Mouse (Mus musculus) intestine, postnatal 0 days (tissue): ENCODE measurements at regions not wholly inside any gene's neighbourhood (a gene's known extent, or its start where the extent isn't known, plus 50 kb on each side); places are given as distances from the start of the nearest gene placed in this dataset.

Source experiments
- ATAC-seq: fragments of 200-750 bp; cut with Nextera tagmentation; 2 replicates; pipeline ENCODE4 v1.8.0; 2017; ENCODE audit warnings: mild to moderate bottlenecking, moderate TSS enrichment, moderate library complexity
- H3K27ac ChIP-seq: fragments of 300-500 bp; sonication (generic); 2 replicates; pipeline ENCODE4 v1.5.1; 2014; ENCODE audit warnings: mild to moderate bottlenecking, low read depth, low read length, moderate library complexity
- H3K27me3 ChIP-seq: fragments of 300-500 bp; sonication (generic); replicated peaks from 2 replicates; pipeline ENCODE4 v1.6.1; 2014; ENCODE audit warnings: low read length, mixed read lengths; ENCODE audit not compliant: control insufficient read depth, insufficient read depth
- H3K36me3 ChIP-seq: fragments of 300-500 bp; sonication (generic); 2 replicates; pipeline ENCODE4 v1.6.1; 2014; ENCODE audit warnings: mild to moderate bottlenecking, moderate library complexity; ENCODE audit not compliant: control insufficient read depth, insufficient read depth
- H3K4me1 ChIP-seq: fragments of 300-500 bp; sonication (generic); replicated peaks from 2 replicates; pipeline ENCODE4 v1.6.1; 2014; ENCODE audit warnings: antibody characterized with exemption, low read length, mixed read lengths; ENCODE audit not compliant: control insufficient read depth, insufficient read depth
- H3K4me2 ChIP-seq: fragments of 300-500 bp; sonication (generic); replicated peaks from 2 replicates; pipeline ENCODE4 v1.6.1; 2014; ENCODE audit warnings: low read depth, mild to moderate bottlenecking, moderate library complexity
- H3K4me3 ChIP-seq: fragments of 300-500 bp; sonication (generic); 2 replicates; pipeline ENCODE4 v1.5.1; 2014; ENCODE audit warnings: low read depth, low read length
- H3K9ac ChIP-seq: fragments of 300-500 bp; sonication (generic); 2 replicates; pipeline ENCODE4 v1.6.1; 2014; ENCODE audit warnings: mild to moderate bottlenecking, low read depth, low read length
- H3K9me3 ChIP-seq: fragments of 300-500 bp; sonication (generic); 2 replicates; pipeline ENCODE4 v1.6.1; 2016; ENCODE audit warnings: mixed run types; ENCODE audit not compliant: control insufficient read depth
- CTCF ChIP-seq: sonication (generic); IDR thresholded peaks from 2 replicates; pipeline ENCODE4 v1.5.1; 2016; ENCODE audit warnings: low read depth, mild to moderate bottlenecking, control low read depth, antibody characterized with exemption, moderate library complexity
- WGBS: fragments of 180-500 bp; shearing (Covaris S2); extraction: QIAGEN DNeasy Blood & Tissue Kit; methylation state at CpG from one replicate; pipeline ENCODE4 v1.1.7; 2014; 5-methylcytosine and 5-hydroxymethylcytosine counted together

DNA sequence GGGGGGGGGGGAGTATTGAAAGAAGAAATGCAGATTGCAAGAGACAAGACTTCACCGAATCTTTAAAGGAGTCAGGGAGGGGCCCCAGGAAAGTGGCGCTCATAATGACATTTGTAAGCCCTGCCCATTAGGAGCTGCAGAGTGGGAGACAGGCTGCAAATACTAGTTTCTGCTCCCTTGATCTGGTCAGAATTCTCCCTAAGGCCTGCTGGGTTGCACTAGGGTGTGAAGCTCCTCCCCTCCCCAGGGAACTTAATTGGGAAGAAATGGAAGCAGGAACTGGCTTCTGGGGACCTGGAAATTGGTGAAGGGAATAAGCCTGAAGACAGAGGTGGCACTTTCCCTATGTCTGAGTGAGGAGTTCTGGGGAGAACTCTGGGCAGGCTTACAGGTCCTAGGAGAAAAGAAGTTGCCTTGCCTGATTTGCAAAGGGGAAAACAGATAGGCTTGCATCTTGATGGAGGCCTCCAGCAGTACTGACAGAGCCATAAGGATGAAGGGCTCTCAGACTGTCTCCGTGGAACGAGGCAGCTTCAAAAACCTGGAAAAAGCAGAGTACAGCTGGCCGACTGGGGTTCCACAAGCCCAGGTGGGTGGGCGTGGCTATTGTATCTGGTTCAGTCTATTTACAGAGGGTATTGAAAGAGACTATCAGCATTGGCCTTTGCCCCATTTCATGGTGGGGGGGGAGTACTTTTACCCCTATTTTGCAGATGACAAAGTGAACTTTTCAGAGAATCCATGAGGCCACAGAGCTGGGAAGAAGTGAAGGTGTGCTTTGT lies 125.7 kb downstream of the Plpp3 start:
- no peak for TF ChIP-seq CTCF
- Histone ChIP-seq H3K4me3 (no peak overlapping the region), H3K9me3 (no peaks in the 10 kb centered on the region), H3K36me3 (no peaks in the 10 kb centered on the region), H3K4me1 (no peaks in the 10 kb centered on the region), H3K9ac (no peak overlapping the region), H3K27me3 (no peaks in the 10 kb centered on the region), H3K4me2 (no peak overlapping the region), H3K27ac (no peak overlapping the region)
- WGBS = 17% methylated on average over 6 of the region's 6 CpGs
- peak; percentile 61 for ATAC-seq

- Histone ChIP-seq H3K27me3 (no peaks in the 10 kb centered on the region), H3K9me3 (no peaks in the 10 kb centered on the region), H3K27ac (no peak overlapping the region), H3K9ac (no peak overlapping the region), H3K4me3 (no peak overlapping the region), H3K4me1 (no peaks in the 10 kb centered on the region), H3K4me2 (no peak overlapping the region), H3K36me3 (no peaks in the 10 kb centered on the region)
- no peak for ATAC-seq
- TF ChIP-seq CTCF = no peak
- WGBS = 91% methylated on average over 5 of the region's 5 CpGs
Measured at GRCm38 (mm10) chr4:105285431-105286013, 128.4 kb downstream of the Plpp3 start.

DNA sequence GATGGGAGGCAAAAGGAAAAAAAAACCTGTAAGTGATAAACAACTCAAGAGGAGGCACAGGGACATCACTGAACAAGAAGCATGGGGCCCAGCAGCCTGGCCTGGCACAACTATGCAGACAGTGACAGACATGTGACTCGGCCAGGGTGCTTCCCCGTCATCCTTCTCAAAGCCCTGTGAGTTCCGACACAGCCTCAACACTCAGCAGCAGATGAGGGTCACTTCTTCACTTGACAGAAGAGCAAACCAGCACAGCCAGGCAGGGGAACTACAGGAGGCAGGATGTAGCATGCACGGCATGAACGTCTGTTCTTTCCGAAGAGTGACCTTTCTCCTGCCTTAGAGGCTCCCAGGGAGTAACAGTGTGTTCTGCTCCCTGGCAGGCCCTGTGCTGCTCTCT lies 129.2 kb downstream of the Plpp3 start:
- Histone ChIP-seq H3K9ac (no peak overlapping the region), H3K9me3 (no peaks in the 10 kb centered on the region), H3K4me3 (no peak overlapping the region), H3K27me3 (no peaks in the 10 kb centered on the region), H3K36me3 (no peaks in the 10 kb centered on the region), H3K4me2 (no peak overlapping the region), H3K27ac (no peak overlapping the region), H3K4me1 (no peaks in the 10 kb centered on the region)
- ATAC-seq = no peak
- WGBS = 59% methylated on average over 6 of the region's 6 CpGs
- no peak for TF ChIP-seq CTCF

GRCm38 (mm10) chr4:105286809-105287208 lies 129.7 kb downstream of the Plpp3 start:
- no peak overlapping the region for H3K4me3 ChIP-seq
- WGBS = 61% methylated on average over 10 of the region's 10 CpGs
- no peak overlapping the region for H3K9ac ChIP-seq
- H3K4me1 ChIP-seq = no peaks in the 10 kb centered on the region
- no peak overlapping the region for H3K27ac ChIP-seq
- H3K9me3 ChIP-seq = no peaks in the 10 kb centered on the region
- H3K27me3 ChIP-seq = no peaks in the 10 kb centered on the region
- ATAC-seq = no peak
- no peaks in the 10 kb centered on the region for H3K36me3 ChIP-seq
- H3K4me2 ChIP-seq = no peak overlapping the region
- no peak for TF ChIP-seq CTCF

DNA sequence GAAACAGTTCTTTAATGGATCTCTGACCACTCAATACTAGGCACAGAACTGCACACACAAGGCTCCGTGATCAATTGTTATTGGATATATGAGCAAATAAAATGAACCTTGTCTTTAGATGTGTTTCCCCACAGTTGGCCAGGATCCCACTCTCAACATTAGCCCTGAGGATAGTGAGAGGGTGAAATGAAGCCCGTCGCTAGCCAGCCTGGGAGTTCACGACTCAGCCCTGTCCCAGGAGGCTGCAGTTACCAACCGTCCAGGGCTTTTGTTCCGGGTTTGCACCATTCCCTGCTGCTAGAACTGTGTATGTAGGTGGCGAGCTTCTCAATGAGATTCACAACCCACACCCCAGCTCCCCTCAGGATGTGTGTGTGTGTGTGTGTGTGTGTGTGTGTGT lies 130.3 kb downstream of the Plpp3 start:
- H3K9me3 ChIP-seq = no peaks in the 10 kb centered on the region
- H3K27me3 ChIP-seq = no peaks in the 10 kb centered on the region
- ATAC-seq = no peak
- no peak overlapping the region for H3K9ac ChIP-seq
- no peaks in the 10 kb centered on the region for H3K36me3 ChIP-seq
- no peak overlapping the region for H3K27ac ChIP-seq
- no peak overlapping the region for H3K4me2 ChIP-seq
- TF ChIP-seq CTCF = no peak
- no peaks in the 10 kb centered on the region for H3K4me1 ChIP-seq
- H3K4me3 ChIP-seq = no peak overlapping the region
- WGBS = 81% methylated on average over 7 of the region's 7 CpGs

- Histone ChIP-seq H3K36me3 (no peaks in the 10 kb centered on the region), H3K27me3 (no peaks in the 10 kb centered on the region), H3K4me1 (no peaks in the 10 kb centered on the region), H3K27ac (no peak overlapping the region), H3K4me3 (no peak overlapping the region), H3K4me2 (no peak overlapping the region), H3K9me3 (no peaks in the 10 kb centered on the region), H3K9ac (no peak overlapping the region)
- ATAC-seq = no peak
- TF ChIP-seq CTCF = no peak
- 50% methylated on average over 4 of the region's 4 CpGs for WGBS
Measured at GRCm38 (mm10) chr4:105289635-105290034, 132.5 kb downstream of the Plpp3 start.
